Mouse (Mus musculus) forebrain, embryonic 11.5 days (tissue): ENCODE measurements at regions not wholly inside any gene's neighbourhood (a gene's known extent, or its start where the extent isn't known, plus 50 kb on each side); places are given as distances from the start of the nearest gene placed in this dataset.

Experiments
- ATAC-seq: fragments of 200-750 bp; cut with Nextera tagmentation; replicated peaks from 2 replicates; pipeline ENCODE4 v1.8.0; 2017; ENCODE audit warnings: moderate TSS enrichment; ENCODE audit not compliant: low FRiP score
- DNase-seq: peaks from one replicate; pipeline ENCODE4 v3.0.0-alpha.2; 2017; ENCODE audit warnings: low spot score
- H3K27ac ChIP-seq: fragments of 300-500 bp; sonication (generic); 2 replicates; pipeline ENCODE4 v1.5.1; 2014; ENCODE audit warnings: low read depth, low read length
- H3K27me3 ChIP-seq: fragments of 300-500 bp; sonication (generic); 2 replicates; pipeline ENCODE4 v1.6.1; 2014; ENCODE audit warnings: mild to moderate bottlenecking, low read length, mixed read lengths; ENCODE audit not compliant: control insufficient read depth, insufficient read depth
- H3K36me3 ChIP-seq: fragments of 300-500 bp; sonication (generic); 2 replicates; pipeline ENCODE4 v1.6.1; 2014; ENCODE audit warnings: mild to moderate bottlenecking, low read length, moderate library complexity, mixed read lengths; ENCODE audit not compliant: control insufficient read depth, insufficient read depth
- H3K4me1 ChIP-seq: fragments of 300-500 bp; sonication (generic); replicated peaks from 2 replicates; pipeline ENCODE4 v1.6.1; 2014; ENCODE audit warnings: low read length, mixed read lengths; ENCODE audit not compliant: control insufficient read depth, insufficient read depth
- H3K4me2 ChIP-seq: fragments of 300-500 bp; sonication (generic); 2 replicates; pipeline ENCODE4 v1.6.1; 2014; ENCODE audit warnings: low read depth, mild to moderate bottlenecking, low read length, moderate library complexity, mixed read lengths; ENCODE audit not compliant: severe bottlenecking
- H3K4me3 ChIP-seq: fragments of 300-500 bp; sonication (generic); 2 replicates; pipeline ENCODE4 v1.5.1; 2014; ENCODE audit warnings: low read depth, low read length
- H3K9ac ChIP-seq: fragments of 300-500 bp; sonication (generic); 2 replicates; pipeline ENCODE4 v1.6.1; 2014; ENCODE audit warnings: low read length
- H3K9me3 ChIP-seq: fragments of 300-500 bp; sonication (generic); 2 replicates; pipeline ENCODE4 v1.6.1; 2016; ENCODE audit warnings: low read length, mixed read lengths; ENCODE audit not compliant: control insufficient read depth
- WGBS: fragments of 180-500 bp; shearing (Covaris S2); extraction: QIAGEN DNeasy Blood & Tissue Kit; methylation state at CpG from one replicate; pipeline ENCODE4 v1.1.7; 2014; 5-methylcytosine and 5-hydroxymethylcytosine counted together

DNA sequence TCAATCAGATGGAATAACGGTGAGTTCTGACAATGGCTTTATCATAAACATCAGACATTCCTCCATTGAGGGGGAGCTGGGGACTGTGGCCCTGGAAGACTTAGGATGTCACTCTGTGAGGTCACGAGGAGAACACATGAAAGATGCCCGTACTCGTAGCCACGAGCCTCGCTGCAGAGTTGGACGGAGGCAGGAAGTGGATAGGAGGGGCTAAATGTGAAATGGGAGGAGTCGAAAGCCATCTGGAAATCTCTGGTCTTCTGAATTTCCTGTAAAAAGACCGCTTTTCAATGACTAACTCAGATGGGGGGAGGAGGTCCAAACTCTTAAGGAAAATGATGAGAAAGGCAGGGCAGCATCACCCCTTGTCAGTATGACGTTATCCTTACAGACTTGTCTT is 210.5 kb downstream of the Gm45692 start:
- no peak overlapping the region for H3K9ac ChIP-seq
- no peaks in the 10 kb centered on the region for H3K9me3 ChIP-seq
- H3K27me3 ChIP-seq, result no peaks in the 10 kb centered on the region
- H3K27ac ChIP-seq, result no peak overlapping the region
- H3K4me3 ChIP-seq, result no peak overlapping the region
- no peak overlapping the region for H3K4me2 ChIP-seq
- no peak for ATAC-seq
- H3K4me1 ChIP-seq, result no peaks in the 10 kb centered on the region
- WGBS, result 89% methylated on average over 10 of the region's 10 CpGs
- H3K36me3 ChIP-seq, result no peaks in the 10 kb centered on the region
- DNase-seq, result peak; percentile 41

DNA sequence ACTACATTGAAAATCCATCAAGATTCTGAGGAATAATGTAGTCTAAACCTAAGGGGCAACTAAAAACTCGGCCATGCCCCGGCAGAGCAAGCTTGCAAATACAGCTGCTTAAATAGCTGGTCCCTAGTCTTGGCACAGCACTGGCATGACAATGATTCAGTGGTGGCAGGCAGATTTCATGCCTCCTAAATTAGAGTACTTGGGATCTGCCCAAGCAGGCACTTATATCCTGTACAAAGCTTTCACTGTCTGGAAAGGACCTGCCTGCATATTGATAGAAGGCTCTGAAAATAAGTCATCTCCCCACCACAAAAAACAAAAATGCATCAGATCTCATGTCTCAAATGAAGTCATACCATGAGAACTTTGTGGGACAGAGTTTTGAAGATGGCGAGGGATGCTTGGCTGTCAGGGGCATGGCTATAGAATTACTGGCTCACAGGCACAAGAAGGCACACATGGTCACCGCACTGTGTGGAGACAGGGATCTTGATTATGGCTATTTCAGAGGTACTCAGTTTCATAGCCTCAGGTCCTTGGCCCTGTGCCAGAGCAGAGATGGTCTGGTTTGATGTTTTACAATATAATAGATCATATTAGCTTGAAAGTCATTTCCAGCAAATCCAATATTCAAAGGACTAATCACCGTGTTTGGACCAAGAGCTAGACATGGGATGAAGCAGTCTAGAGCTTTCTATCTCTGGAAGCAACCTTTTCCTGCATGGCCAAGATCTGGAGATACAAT is 217.7 kb downstream of the Gm45692 start:
- no peaks in the 10 kb centered on the region for H3K9me3 ChIP-seq
- no peaks in the 10 kb centered on the region for H3K4me1 ChIP-seq
- no peaks in the 10 kb centered on the region for H3K36me3 ChIP-seq
- no peak overlapping the region for H3K4me3 ChIP-seq
- no peak for ATAC-seq
- no peak overlapping the region for H3K9ac ChIP-seq
- DNase-seq, result no peak
- 90% methylated on average over 5 of the region's 5 CpGs for WGBS
- no peak overlapping the region for H3K4me2 ChIP-seq
- H3K27ac ChIP-seq, result no peak overlapping the region
- H3K27me3 ChIP-seq, result no peaks in the 10 kb centered on the region

DNA sequence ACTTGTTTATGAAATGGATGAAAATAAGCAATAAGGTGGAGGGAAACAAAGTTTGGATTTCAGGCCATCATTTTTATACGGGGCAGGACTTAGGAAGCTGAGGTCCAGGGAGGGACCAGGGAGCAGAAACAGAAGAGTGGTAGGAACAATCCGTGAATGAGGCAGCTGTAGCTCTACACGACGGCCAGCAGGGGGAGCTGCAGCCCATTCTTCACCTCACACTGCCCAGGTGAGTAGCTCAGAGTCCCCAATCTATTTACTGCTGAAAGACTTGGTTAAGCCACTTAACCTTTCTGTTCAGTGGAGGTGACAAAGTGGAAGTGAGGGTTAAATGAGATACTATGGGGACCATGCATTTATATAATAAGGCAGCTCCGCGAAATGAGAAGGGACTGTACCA is 225.7 kb downstream of the Gm45692 start:
- Histone ChIP-seq H3K9me3 (no peaks in the 10 kb centered on the region), H3K4me2 (no peak overlapping the region), H3K9ac (no peak overlapping the region), H3K27me3 (no peaks in the 10 kb centered on the region), H3K36me3 (no peaks in the 10 kb centered on the region), H3K27ac (no peak overlapping the region), H3K4me3 (no peak overlapping the region), H3K4me1 (no peaks in the 10 kb centered on the region)
- DNase-seq (peak; percentile 86), ATAC-seq (0 out of 2 replicates have a peak, but pooled peaks have one; percentile 61)
- WGBS, result 27% methylated on average over 6 of the region's 6 CpGs

GRCm38 (mm10) chr8:26349231-26349630 is 229.9 kb downstream of the Gm45692 start:
- DNase-seq, result no peak
- no peak overlapping the region for H3K9ac ChIP-seq
- H3K36me3 ChIP-seq, result no peaks in the 10 kb centered on the region
- H3K4me2 ChIP-seq, result no peak overlapping the region
- H3K4me1 ChIP-seq, result no peaks in the 10 kb centered on the region
- ATAC-seq, result no peak
- no peak overlapping the region for H3K27ac ChIP-seq
- no peaks in the 10 kb centered on the region for H3K27me3 ChIP-seq
- no peak overlapping the region for H3K4me3 ChIP-seq
- H3K9me3 ChIP-seq, result no peaks in the 10 kb centered on the region
- 90% methylated on average over 7 of the region's 7 CpGs for WGBS

DNA sequence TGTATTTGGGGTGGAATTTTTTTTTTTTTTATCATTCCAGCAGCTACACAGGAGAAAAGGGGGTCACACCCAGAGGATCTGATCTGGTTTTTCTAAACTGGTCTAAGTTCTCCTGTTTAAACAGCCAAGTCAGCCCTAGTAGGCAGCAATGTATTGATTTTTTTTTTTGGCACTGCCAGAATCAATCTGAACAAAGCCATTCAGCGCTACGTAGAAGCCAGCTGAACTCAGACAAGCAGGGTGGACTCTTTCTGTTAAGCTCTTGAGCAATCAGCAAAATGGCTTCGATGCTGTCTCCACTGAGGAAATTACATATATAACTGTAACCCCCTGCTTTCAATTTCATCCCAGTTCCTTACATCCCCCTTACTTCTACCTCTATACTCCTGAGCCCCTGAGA is 230.5 kb downstream of the Gm45692 start:
- ATAC-seq, result no peak

DNA sequence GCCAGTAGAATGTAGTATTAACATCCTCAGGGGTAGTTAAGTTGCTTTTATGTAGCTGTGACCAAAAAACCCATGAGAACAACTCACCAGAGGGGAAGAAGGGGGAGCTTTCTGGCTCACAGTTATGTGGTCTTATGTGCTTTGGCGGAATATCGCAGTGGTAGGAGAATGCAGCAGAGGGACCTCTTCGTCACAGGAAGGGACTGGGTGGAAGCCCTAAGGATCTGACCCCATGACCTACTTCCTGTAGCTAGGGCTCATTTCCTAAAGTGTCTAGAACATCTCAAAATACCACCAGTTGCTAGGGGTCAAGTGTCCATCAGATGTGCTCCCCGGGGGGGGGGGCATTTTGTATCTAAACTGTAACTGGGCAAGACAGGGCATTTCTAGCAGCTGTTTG is 231.3 kb downstream of the Gm45692 start:
- 86% methylated on average over 4 of the region's 4 CpGs for WGBS
- DNase-seq, result no peak
- no peak overlapping the region for H3K9ac ChIP-seq
- no peak overlapping the region for H3K4me3 ChIP-seq
- no peaks in the 10 kb centered on the region for H3K27me3 ChIP-seq
- H3K27ac ChIP-seq, result no peak overlapping the region
- no peaks in the 10 kb centered on the region for H3K9me3 ChIP-seq
- ATAC-seq, result no peak
- H3K4me1 ChIP-seq, result no peaks in the 10 kb centered on the region
- H3K4me2 ChIP-seq, result no peak overlapping the region
- H3K36me3 ChIP-seq, result no peaks in the 10 kb centered on the region

More for the DNA sequence above, 230.5 kb downstream of the Gm45692 start:
- H3K4me3 ChIP-seq, result no peak overlapping the region
- no peaks in the 10 kb centered on the region for H3K9me3 ChIP-seq
- DNase-seq, result no peak
- H3K27ac ChIP-seq, result no peak overlapping the region
- H3K9ac ChIP-seq, result no peak overlapping the region
- H3K4me1 ChIP-seq, result no peaks in the 10 kb centered on the region
- no peak overlapping the region for H3K4me2 ChIP-seq
- H3K27me3 ChIP-seq, result no peaks in the 10 kb centered on the region
- WGBS, result 98% methylated on average over 3 of the region's 3 CpGs
- no peaks in the 10 kb centered on the region for H3K36me3 ChIP-seq

DNA sequence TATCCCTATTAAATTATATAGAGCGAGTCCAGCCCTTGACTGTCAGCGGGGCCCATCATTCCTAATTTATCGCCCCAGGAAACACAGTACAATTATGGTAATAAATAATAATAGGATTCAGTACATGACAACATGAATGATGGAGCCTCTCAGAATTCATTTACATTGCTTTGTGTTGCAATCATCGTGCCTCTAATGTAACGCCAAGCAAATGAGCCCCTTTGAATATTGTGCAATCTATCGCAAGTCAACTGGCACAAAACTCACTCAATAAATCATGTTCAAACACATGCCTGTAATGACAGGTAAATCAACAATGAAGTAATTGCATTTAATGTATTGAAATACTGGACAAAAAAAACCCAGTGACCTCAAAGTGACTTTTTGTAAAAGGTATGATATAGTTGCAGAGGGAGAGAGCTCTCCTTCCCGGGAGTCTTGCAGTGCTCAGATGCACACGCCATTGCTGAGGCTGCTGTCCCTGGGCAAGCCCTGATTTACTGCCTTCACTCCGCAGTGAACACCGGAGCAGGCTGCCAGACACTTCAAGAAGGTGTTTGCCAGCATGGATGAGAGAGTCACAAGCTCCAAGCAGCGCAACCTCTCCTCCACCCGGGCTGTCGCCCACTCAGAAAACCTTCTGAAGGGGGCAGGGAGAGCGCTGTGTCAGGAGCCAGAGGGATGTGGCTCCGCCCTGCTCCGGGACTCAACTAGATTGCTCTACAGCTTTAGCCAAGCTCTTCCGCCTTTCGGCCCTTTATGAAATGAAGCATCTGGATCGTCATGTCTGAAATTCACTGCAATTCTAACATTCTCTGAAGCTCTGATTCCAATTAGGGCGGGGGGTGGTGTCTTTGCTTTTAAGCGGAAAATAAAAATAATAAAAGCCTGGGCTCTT is 232.6 kb downstream of the Gm45692 start:
- ATAC-seq, result no peak
- Histone ChIP-seq H3K4me3 (no peak overlapping the region), H3K36me3 (no peaks in the 10 kb centered on the region), H3K4me1 (no peaks in the 10 kb centered on the region), H3K27me3 (no peaks in the 10 kb centered on the region), H3K9me3 (no peaks in the 10 kb centered on the region), H3K4me2 (no peak overlapping the region), H3K27ac (no peak overlapping the region), H3K9ac (no peak overlapping the region)
- WGBS, result 65% methylated on average over 21 of the region's 21 CpGs
- no peak for DNase-seq

GRCm38 (mm10) chr8:26352541-26353010 is 233.2 kb downstream of the Gm45692 start:
- Histone ChIP-seq H3K4me2 (no peak overlapping the region), H3K4me3 (no peak overlapping the region), H3K36me3 (no peaks in the 10 kb centered on the region), H3K9ac (no peak overlapping the region), H3K4me1 (no peaks in the 10 kb centered on the region), H3K27ac (no peak overlapping the region), H3K27me3 (no peaks in the 10 kb centered on the region), H3K9me3 (no peaks in the 10 kb centered on the region)
- 72% methylated on average over 9 of the region's 9 CpGs for WGBS
- no peak for ATAC-seq
- DNase-seq, result no peak
